Mouse (Mus musculus) hindlimb bud, embryonic 11.5 days (tissue): ENCODE data around the gene Gm3526.
"Not testable (repeated sequence)": the region's sequence is repeated elsewhere in the genome, so short reads cannot be mapped to it uniquely, and the experiment has no call there.

Experiments
- DNase-seq: peaks from one replicate; pipeline ENCODE4 v3.0.0-alpha.2; 2012; ENCODE audit warnings: low read depth, low spot score; ENCODE audit errors: extremely low spot score

Gene Gm3526

DNA sequence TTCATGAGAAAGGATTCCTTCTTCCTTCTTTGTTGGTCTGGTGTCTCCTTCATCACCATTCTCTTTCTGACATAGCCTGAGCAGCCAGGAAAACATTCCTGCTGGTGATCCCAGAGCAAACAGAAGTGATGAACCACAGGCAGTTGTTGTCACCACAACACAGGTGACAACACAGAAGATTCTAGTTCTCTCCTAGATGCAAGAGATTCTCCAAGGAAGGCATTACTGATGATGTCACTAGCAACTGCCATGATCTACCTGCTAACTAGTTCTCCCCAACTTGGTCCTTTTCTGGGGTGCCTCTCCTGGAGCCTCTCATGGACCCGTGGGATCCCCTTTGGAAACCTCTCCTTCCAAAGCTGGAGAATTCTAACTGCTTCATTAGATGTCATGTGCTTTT is at the start of gene Gm3526:
Gm3526 (minus strand) TSS at position 101 of the 400 bp plus-strand sequence.
- DNase-seq = not testable (repeated sequence)
